Mouse (Mus musculus): ENCODE measurements around the gene Tet2. TPM values are rescaled to one million over a fixed set of nuclear protein-coding genes. Genes with fewer than 3 reads are reported as not detected.
A peak's percentile ranks its signal among the peaks of the same experiment; 100 is the strongest.

Gene Tet2
- total RNA-seq, 2 experiments from 2014 or later: 64.2 to 67.5 TPM

GRCm38 (mm10) chr3:133522289-133522688, 22.6 kb downstream of the Tet2 start:
- no peak for DNase-seq (ENCODE audit: low spot score in 2 of 2)

DNA sequence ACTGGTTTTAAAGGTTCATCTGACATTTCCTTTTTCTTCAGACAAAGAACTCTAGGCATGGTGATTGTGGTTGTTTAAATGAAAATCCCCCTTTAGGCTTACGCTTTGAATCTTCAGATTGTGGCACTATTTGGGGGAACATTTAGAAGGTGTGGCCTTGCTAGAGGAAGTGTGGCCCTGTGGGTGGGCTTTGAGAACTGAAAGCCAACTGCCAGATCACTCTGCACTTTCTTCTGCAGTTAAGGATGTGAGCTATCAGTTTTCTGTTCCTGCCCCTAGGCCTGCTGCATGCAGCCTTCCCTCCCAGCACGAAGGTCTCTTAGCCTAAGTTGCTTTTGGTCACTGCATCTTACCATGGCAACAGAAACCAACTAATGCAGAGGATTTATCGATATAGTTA, 26.1 kb downstream of the Tet2 start:
- DNase-seq (ENCODE audit: low spot score in 2 of 2): no peak

DNA sequence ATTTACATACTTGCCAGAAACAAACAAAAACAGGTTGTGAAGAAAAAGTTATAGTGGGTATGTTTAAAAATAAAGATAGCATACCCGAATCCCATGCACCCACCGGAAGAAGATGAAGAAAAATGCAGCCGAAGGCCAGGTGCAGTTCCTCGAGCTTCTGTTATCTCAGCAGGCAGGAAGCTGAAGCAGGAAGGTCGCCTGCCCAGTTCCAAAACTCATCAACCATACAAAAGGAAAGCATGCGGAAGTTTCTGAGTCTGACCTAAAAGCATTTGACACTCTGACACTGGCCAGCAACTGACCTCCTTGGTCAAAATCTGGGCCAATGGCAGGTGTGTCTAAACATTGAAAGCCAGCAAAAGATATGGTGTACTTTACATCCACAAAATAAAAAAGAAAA, 26.8 kb downstream of the Tet2 start:
- no peak for DNase-seq (ENCODE audit: low spot score in 2 of 2)

DNA sequence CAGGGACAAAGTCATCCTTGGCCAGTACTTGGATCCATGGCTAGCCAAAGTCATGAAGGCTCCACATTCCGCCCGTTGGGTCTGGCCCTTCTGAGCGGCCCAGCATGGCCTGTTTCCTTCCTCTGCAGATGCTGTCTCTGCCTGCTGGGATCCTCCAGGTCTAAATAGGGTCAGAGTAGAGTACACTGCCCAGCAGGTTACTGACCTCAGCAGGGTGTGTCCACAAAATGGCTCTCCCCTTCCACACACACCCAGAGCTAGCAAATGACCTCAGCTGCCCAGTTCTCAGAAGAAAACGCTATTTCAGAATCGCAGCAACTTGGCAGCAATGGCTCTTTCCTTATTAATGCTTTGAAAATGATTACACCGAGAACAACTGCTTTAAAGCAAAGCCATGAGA, 27.5 kb downstream of the Tet2 start:
- DNase-seq (ENCODE audit: low spot score in 2 of 2): no peak

- peak in 1 of 2 experiments; percentile 47 for DNase-seq (ENCODE audit: low spot score in 2 of 2)
Observed at GRCm38 (mm10) chr3:133516137-133516536, 28.8 kb downstream of the Tet2 start.

GRCm38 (mm10) chr3:133515204-133515969, 29.6 kb downstream of the Tet2 start:
- no peak for DNase-seq (ENCODE audit: low spot score in 2 of 2)

DNA sequence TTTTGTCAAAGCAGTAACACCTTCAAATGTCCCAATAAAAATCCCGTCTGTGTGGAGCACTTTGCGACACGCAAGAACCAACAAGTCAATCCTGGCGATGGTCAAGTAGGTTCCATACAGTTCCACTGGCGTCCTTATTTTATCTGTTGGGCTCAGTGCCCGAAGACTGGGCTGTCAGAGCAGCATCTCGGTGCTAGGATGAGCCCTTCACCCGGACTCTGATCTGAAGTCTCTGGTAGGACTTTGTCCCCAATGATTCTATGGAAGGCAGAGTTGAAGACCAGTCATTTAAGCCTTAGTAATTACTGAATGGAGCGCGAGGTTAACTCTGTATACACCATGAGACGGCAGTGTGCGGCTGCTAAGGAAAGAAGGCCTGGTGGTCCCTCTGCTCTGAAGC, 30.6 kb downstream of the Tet2 start:
- no peak for DNase-seq (ENCODE audit: low spot score in 2 of 2)

DNA sequence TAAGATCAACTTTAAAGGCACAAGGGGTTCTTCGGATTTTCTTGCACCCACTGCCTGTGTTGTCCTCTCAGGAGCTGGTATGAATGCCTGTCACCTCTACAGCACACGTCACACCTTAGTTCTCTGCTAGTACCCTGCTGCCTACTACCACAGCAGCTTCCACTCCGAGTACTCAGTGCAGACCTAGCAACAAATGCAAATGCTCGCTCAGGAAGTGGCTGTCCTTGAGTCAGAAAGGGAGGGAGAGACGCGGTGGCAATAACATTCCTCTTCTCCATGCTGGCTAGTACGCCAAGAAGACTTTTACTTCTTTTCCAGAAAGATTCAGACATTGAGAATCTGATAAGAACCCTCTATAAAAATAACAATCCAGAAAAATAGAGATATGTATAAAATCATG, 31.5 kb downstream of the Tet2 start:
- DNase-seq (ENCODE audit: low spot score in 2 of 2): no peak

GRCm38 (mm10) chr3:133510368-133510767, 34.6 kb downstream of the Tet2 start:
- no peak for DNase-seq (ENCODE audit: low spot score in 2 of 2)

DNA sequence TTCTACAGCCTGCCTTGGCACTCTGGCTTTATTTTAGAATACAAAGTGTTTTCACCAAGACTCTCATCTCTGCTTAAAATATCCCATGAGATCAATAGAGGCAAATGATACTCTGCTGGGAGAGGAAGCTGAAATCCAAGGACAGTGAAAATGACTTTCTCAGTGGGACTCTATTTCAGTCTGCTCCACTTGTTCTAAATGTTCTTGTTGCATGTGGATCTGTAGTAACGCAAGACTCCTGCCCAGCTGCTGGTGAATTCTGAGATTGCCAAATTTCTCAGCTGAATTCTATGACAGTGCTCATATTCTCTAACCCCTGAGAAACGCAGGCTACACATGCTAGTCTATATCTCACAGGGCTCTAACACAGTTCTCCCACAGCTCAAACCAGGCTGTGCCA, 35.1 kb downstream of the Tet2 start:
- DNase-seq (ENCODE audit: low spot score in 2 of 2): no peak

DNA sequence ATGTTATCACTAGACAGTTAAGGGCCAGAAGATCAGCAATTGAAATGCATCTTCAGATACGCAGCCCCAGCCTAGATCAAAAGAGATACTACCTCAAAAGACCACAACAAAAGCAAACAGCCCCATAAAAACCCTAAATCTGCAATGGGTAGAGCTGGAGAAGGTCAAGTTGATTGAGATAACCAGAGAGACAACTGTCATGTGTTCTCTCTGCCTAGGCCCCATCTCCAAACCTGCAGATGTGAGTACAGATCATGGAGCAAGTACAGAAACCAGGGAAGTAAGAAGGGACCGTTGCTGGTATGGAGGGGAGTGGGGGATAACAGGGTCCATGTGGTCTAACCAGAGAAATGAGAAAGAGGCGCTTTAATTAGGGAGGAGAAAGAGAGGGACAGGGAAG, 36.1 kb downstream of the Tet2 start:
- DNase-seq (ENCODE audit: low spot score in 2 of 2): no peak

- DNase-seq (ENCODE audit: low spot score in 2 of 2): no peak
Observed at GRCm38 (mm10) chr3:133506289-133506954, 38.5 kb downstream of the Tet2 start.

DNA sequence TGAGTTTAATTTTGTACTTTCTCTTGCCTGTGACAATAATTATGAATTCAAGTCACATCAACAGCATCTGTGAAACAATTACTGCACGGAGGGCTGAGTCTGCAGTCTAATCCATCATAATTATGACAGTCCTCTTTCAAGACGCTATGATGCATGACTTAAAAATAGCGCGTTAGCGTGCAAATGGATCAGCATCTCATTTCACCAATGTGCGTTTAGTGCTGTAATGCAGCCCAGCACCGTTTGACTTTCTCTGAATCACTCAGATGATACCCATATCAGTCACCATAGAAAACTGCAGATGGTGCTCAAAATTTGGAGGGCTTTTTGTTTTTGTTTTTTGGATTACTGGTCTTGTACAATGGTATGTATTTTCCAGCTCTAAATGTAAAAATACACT, 48.0 kb downstream of the Tet2 start:
- no peak for DNase-seq (ENCODE audit: low spot score in 2 of 2)

GRCm38 (mm10) chr3:133491370-133491769, 53.6 kb downstream of the Tet2 start:
- no peak for DNase-seq (ENCODE audit: low spot score in 2 of 2)

- DNase-seq (ENCODE audit: low spot score in 2 of 2): no peak
Observed at GRCm38 (mm10) chr3:133488022-133488725, 56.8 kb downstream of the Tet2 start.

- DNase-seq (ENCODE audit: low spot score in 2 of 2): no peak
Observed at GRCm38 (mm10) chr3:133482887-133483286, 62.1 kb downstream of the Tet2 start.

DNA sequence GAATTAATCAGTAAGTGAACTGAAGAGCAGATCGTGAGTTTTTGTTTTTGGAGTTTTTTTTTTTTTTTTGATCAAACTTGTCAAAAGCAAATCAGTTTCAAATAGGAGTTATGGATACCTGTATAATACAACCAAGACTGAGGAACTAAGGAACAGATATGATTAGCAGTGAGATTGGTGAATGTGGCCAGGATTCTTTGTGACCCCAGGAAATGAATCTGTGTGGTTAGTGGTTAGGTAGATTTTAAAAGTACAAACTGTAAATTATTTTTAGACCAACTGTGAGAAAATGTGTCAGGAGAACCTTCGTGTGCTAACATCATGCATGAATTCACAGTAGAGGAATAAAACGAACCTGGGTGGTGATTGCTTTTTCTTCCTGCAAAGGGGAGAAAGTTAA, 66.0 kb downstream of the Tet2 start:
- no peak for DNase-seq (ENCODE audit: low spot score in 2 of 2)

DNA sequence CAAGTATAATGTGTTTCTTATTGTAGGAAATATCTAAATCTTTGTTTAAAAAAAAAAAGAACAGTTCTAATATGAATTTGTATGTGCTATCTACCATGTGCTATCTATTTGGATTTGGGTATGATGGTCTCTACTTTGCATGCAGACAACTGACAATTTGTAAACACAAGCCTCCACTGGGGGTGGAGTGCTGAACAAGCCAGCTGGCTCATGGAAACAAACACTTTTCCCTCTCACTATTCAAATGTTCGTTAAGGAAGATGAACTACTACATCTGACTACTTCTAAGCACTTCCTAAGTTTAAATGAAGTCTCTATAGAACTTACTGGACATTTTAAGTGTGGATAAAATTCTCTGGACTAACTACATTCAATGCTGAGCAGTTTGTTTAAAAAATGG, 71.2 kb downstream of the Tet2 start:
- DNase-seq (ENCODE audit: low spot score in 2 of 2): no peak

- no peak for DNase-seq (ENCODE audit: low spot score in 2 of 2)
Observed at GRCm38 (mm10) chr3:133471101-133471500, 73.8 kb downstream of the Tet2 start.

DNA sequence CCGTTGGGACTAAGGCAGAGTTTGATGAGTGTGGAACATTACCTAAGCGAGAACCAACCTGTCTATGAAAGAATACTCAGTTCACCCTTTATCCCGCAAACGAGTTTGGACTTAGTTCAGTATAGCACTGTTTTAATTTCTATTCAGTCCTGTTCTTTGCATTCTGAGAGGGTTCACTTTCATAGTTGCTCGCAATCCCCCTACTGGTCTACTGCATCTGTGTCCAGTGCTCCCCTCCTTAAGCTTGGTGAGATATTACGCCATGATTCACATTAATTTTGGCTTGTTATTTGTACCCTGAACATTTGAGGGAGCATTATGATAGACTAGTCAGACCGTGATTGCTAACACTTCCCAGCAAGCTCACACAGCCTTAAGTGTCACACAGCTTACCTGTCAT, 76.1 kb downstream of the Tet2 start:
- no peak for DNase-seq (ENCODE audit: low spot score in 2 of 2)

- DNase-seq (ENCODE audit: low spot score in 2 of 2): no peak
Observed at GRCm38 (mm10) chr3:133463233-133463632, 81.7 kb downstream of the Tet2 start.

GRCm38 (mm10) chr3:133462485-133462884, 82.5 kb downstream of the Tet2 start:
- no peak for DNase-seq (ENCODE audit: low spot score in 2 of 2)
